Mouse (Mus musculus) forebrain, embryonic 12.5 days (tissue): ENCODE results near the gene Hmgb3. TPM values are rescaled to one million over a fixed set of nuclear protein-coding genes. Genes with fewer than 3 reads are reported as not detected.

Source experiments
- microRNA-seq: library from miRNA; unstranded; fragments of <30 nt; microRNA quantifications from one replicate; pipeline ENCODE4, GENCODE M21; 2017
- polyA plus RNA-seq: library from polyadenylated mRNA; unstranded; fragments of >200 nt; fragmentation: Nextera tagmentation; extraction: Ambion mirVana; gene quantifications from 2 replicates; pipeline ENCODE4 v1.2.1, GENCODE M21; 2016

The Hmgb3 gene
- polyA plus RNA-seq, 1 experiment from 2014 or later = 808 TPM

Small RNAs within 50 kb of the gene (microRNA-seq; reads per million reads assigned to microRNA genes)
- not detected for gene Gm23945

Other genes starting within 250 kb of the Hmgb3 start
- 17.3 and 18.8 TPM in 2 replicates for gene Mtmr1, start 191.2 kb upstream of the Hmgb3 start, polyA plus RNA-seq
- 38.1 and 40.7 TPM in 2 replicates for gene Cd99l2, start 63.1 kb upstream of the Hmgb3 start, polyA plus RNA-seq
- gene Gpr50, start 107.7 kb downstream of the Hmgb3 start, polyA plus RNA-seq = 5.5 and 6.2 TPM in 2 replicates